Mouse (Mus musculus) kidney, postnatal 0 days (tissue): ENCODE results near the gene Padi1. TPM values are rescaled to one million over a fixed set of nuclear protein-coding genes. Genes with fewer than 3 reads are reported as not detected.

Source experiments
- ATAC-seq: fragments of 200-750 bp; cut with Nextera tagmentation; replicated peaks from 2 replicates; pipeline ENCODE4 v1.8.0; 2017; ENCODE audit warnings: low read depth, moderate number of reproducible peaks, moderate TSS enrichment, moderate library complexity; ENCODE audit not compliant: low FRiP score
- DNase-seq: peaks from one replicate; pipeline ENCODE4 v3.0.0-alpha.2; 2016; ENCODE audit warnings: low spot score
- H3K27ac ChIP-seq: fragments of 300-500 bp; sonication (generic); 2 replicates; pipeline ENCODE4 v1.5.1; 2014; ENCODE audit warnings: mild to moderate bottlenecking
- H3K27me3 ChIP-seq: fragments of 300-500 bp; sonication (generic); 2 replicates; pipeline ENCODE4 v1.6.1; 2014; ENCODE audit warnings: low read length, mixed read lengths; ENCODE audit not compliant: insufficient read depth
- H3K36me3 ChIP-seq: fragments of 300-500 bp; sonication (generic); 2 replicates; pipeline ENCODE4 v1.6.1; 2014; ENCODE audit warnings: low read length, mixed read lengths; ENCODE audit not compliant: insufficient read depth
- H3K4me1 ChIP-seq: fragments of 300-500 bp; sonication (generic); replicated peaks from 2 replicates; pipeline ENCODE4 v1.6.1; 2014; ENCODE audit warnings: antibody characterized with exemption, low read length, mixed read lengths; ENCODE audit not compliant: insufficient read depth
- H3K4me2 ChIP-seq: fragments of 300-500 bp; sonication (generic); 2 replicates; pipeline ENCODE4 v1.6.1; 2014; ENCODE audit warnings: mild to moderate bottlenecking, low read length, moderate library complexity, mixed read lengths
- H3K4me3 ChIP-seq: fragments of 300-500 bp; sonication (generic); replicated peaks from 2 replicates; pipeline ENCODE4 v1.5.1; 2014; ENCODE audit warnings: low read depth, low read length
- H3K9ac ChIP-seq: fragments of 300-500 bp; sonication (generic); 2 replicates; pipeline ENCODE4 v1.6.1; 2014; ENCODE audit warnings: low read depth, low read length
- H3K9me3 ChIP-seq: fragments of 300-500 bp; sonication (generic); replicated peaks from 2 replicates; pipeline ENCODE4 v1.6.1; 2016; ENCODE audit warnings: low read length, inconsistent platforms, mixed read lengths
- CTCF ChIP-seq: IDR thresholded peaks from 2 replicates; pipeline ENCODE4 v1.5.1; 2016; ENCODE audit warnings: antibody characterized with exemption, low read depth, mild to moderate bottlenecking, moderate library complexity
- WGBS: fragments of 180-500 bp; shearing (Covaris S2); extraction: QIAGEN DNeasy Blood & Tissue Kit; methylation state at CpG from one replicate; pipeline ENCODE4 v1.1.7; 2014; 5-methylcytosine and 5-hydroxymethylcytosine counted together
- polyA plus RNA-seq: library from polyadenylated mRNA; unstranded; fragments of >200 nt; fragmentation: Nextera tagmentation; extraction: Ambion mirVana; gene quantifications from 2 replicates; pipeline ENCODE4 v1.2.1, GENCODE M21; 2015

Padi1 gene
- polyA plus RNA-seq, 1 experiment from 2014 or later = 0.28 TPM

DNA sequence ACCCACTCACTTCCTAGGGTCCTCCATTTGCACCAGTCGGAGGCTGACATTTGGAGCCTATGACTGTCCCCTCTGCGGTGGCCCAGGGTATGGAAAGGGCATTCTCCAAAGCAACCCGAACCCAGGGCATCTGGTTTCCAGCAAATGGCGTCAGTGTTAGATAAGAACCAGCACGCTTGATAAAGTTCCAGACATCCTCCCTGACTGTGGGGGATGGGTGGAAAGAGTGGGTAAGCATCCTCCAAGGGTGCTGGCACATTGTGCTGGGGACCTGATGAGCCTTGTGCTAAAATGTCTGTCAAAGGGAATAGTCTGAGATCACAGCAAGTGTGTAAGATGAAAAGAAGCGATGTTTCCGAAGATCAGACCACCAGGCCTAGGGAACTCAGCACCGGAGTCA is 33.4 kb downstream of the Padi1 start:
- TF ChIP-seq CTCF = no peak
- no peak overlapping the region for H3K4me2 ChIP-seq
- no peak overlapping the region for H3K4me3 ChIP-seq
- ATAC-seq (no peak), DNase-seq (no peak)
- WGBS = 47% methylated on average over 8 of the region's 8 CpGs
- H3K27me3 ChIP-seq = no peaks in the 10 kb centered on the region
- no peak overlapping the region for H3K9ac ChIP-seq
- no peaks in the 10 kb centered on the region for H3K36me3 ChIP-seq
- H3K9me3 ChIP-seq = no peaks in the 10 kb centered on the region
- H3K4me1 ChIP-seq = 0 out of 2 replicates have a peak, but pooled peaks cover 7% of the 10 kb centered on the region
- H3K27ac ChIP-seq = no peak overlapping the region

DNA sequence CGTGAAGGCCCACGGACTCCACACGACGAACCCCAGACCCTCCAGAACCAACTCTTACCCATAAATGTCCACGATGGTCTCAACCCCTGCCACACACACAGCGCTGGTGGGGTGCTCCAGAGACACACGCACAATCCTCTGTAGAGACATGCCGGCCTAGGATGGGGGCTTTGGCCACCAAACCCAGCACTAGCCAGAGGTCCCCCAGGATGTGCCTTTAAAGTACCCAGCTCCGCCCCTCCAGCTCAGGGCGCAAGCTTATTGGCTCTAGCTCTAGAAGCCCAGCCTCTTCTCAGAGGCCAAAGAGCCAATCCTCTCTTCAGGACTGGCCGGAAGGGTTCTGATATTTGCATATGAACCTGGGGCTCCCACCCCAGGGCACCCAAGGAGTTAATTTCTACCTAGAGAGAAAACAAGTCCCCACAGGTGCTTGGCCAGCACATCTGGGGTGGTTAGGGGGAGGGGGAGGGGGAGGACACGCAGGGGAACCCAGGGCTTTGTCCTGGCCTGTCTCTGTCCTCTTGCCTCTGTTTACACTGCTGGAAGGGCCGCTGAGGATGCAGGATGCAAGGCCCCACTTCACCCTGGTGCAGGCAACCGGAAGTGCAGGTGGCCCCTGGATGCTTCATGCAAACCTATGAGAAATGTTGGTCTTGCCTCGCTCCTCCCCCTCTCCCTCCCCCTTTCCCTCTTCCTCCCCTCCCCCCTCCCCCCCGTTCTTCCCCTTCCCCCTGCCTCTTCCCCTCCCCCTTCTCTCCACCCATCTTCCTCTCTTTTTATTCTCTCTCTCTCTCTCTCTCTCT is 34.9 kb downstream of the Padi1 start, which contains the start of gene Padi3:
Gene Padi3 (minus strand): TSS at position 191 of the 803 bp plus-strand sequence.
- 76% methylated on average over 15 of the region's 16 CpGs for WGBS

DNA sequence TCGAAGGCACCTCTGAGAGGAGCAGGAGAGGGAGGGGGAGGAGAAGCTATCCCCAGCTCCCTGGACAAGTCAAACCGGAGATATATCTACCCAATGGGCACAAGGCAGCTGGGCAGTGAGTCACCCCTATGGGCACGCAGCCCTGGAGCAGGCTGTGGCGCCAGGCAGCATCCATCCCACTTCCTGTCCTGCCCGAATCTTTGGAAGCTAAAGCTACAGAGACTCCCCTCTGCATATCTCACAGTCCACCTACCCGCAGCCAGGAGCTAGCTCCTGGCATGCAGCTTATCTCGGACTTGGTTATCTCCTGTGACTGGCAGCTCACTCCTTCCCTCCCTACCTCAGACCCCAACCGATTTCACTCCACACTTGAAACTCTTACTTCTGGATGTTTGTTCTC is 36.5 kb downstream of the Padi1 start:
- ATAC-seq = no peak
- no peak overlapping the region for H3K27ac ChIP-seq
- H3K9ac ChIP-seq = no peak overlapping the region
- DNase-seq = no peak
- H3K36me3 ChIP-seq = no peaks in the 10 kb centered on the region
- no peak overlapping the region for H3K4me3 ChIP-seq
- H3K4me1 ChIP-seq = 0 out of 2 replicates have a peak, but pooled peaks cover 5% of the 10 kb centered on the region
- no peak for TF ChIP-seq CTCF
- no peak overlapping the region for H3K4me2 ChIP-seq
- WGBS = 65% methylated on average over 8 of the region's 8 CpGs
- H3K9me3 ChIP-seq = no peaks in the 10 kb centered on the region
- H3K27me3 ChIP-seq = no peaks in the 10 kb centered on the region

More for the DNA sequence above, 34.9 kb downstream of the Padi1 start, which contains the start of gene Padi3:
- ATAC-seq (no peak), DNase-seq (no peak)
- no peak within 1 kb of the TSS for H3K9ac ChIP-seq
- no peak within 1 kb of the TSS for H3K27ac ChIP-seq
- no peak within 1 kb of the TSS for H3K4me2 ChIP-seq
- no peak within 1 kb of the TSS for H3K4me3 ChIP-seq
- H3K9me3 ChIP-seq = no peaks in the 10 kb centered on the region
- 0 out of 2 replicates have a peak, but pooled peaks cover 7% of the 10 kb centered on the region for H3K4me1 ChIP-seq
- H3K36me3 ChIP-seq = no peaks in the 10 kb centered on the region
- H3K27me3 ChIP-seq = no peaks in the 10 kb centered on the region
- no peak for TF ChIP-seq CTCF

DNA sequence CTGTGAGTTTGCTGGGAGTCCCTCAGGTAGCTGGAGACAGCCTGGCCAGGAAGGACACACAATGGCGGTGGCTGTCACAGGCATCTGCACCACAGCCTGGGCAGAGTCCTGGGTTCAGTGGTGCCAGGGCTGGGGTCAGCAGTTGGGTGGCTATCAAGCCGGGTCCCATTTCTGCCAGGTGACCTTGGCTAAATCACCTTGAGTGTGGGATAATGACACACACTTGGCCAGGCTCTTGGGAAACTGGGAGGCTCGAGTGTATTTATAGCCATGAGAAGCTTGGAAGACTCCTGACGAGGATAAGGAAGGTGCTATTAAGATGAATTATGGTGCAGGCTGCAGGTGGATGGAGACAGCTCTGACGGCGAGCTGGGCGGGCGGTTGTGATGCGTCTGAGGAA is 41.0 kb downstream of the Padi1 start:
- H3K4me2 ChIP-seq = no peak overlapping the region
- H3K36me3 ChIP-seq = no peaks in the 10 kb centered on the region
- ATAC-seq (no peak), DNase-seq (no peak)
- H3K9ac ChIP-seq = no peak overlapping the region
- H3K27ac ChIP-seq = no peak overlapping the region
- no peaks in the 10 kb centered on the region for H3K4me1 ChIP-seq
- H3K27me3 ChIP-seq = no peaks in the 10 kb centered on the region
- no peak overlapping the region for H3K4me3 ChIP-seq
- no peaks in the 10 kb centered on the region for H3K9me3 ChIP-seq
- whole genome bisulfite sequencing = 40% methylated on average over 9 of the region's 9 CpGs
- no peak for TF ChIP-seq CTCF

DNA sequence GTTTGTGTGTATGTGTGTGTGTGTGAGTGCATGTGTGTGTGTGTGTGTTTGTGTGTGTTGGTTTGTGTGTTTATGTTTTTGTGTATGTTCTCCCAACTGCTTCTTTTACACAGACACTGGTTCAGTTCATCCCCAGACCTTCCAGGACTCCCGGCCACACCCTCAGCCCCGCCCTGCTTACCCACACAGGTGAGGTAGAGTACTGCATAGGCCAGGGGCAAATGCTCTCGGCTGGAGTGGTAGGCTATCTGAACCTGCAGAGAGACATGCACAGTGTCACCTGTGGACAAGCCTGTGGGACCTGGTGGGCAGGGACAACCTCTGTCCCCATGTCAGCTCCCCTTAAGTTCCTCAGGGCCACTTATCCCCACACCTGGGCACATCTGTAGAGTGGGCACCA is 44.2 kb downstream of the Padi1 start:
- no peak overlapping the region for H3K27ac ChIP-seq
- no peak overlapping the region for H3K9ac ChIP-seq
- TF ChIP-seq CTCF = no peak
- 71% methylated on average over 3 of the region's 3 CpGs for WGBS
- H3K9me3 ChIP-seq = no peaks in the 10 kb centered on the region
- ATAC-seq (no peak), DNase-seq (no peak)
- H3K4me3 ChIP-seq = no peak overlapping the region
- H3K4me2 ChIP-seq = no peak overlapping the region
- H3K36me3 ChIP-seq = no peaks in the 10 kb centered on the region
- H3K4me1 ChIP-seq = no peaks in the 10 kb centered on the region
- no peaks in the 10 kb centered on the region for H3K27me3 ChIP-seq

DNA sequence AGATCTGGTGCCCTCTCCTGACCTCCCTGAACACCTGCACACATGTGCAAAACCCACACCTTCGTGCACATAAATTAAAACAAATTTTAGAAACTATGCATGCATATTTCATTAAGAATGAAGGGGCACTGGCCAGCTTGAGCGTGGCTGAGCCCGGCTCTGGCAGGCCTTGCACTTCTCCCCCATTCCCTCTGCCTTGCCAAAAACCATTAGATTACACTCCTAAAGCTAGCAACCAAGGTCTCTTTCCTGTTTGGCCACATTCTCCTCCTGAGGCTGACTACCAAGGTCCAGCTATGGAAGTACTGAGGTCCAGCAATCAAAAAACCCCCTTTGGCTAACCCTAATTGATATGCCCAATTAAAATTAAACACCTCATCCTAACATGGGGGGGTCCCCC is 48.8 kb downstream of the Padi1 start:
- H3K4me1 ChIP-seq = no peaks in the 10 kb centered on the region
- no peak overlapping the region for H3K4me2 ChIP-seq
- ATAC-seq (no peak), DNase-seq (no peak)
- no peak for TF ChIP-seq CTCF
- H3K27ac ChIP-seq = no peak overlapping the region
- no peaks in the 10 kb centered on the region for H3K27me3 ChIP-seq
- no peak overlapping the region for H3K9ac ChIP-seq
- WGBS = 68% methylated on average over 3 of the region's 3 CpGs
- no peak overlapping the region for H3K4me3 ChIP-seq
- no peaks in the 10 kb centered on the region for H3K36me3 ChIP-seq
- no peaks in the 10 kb centered on the region for H3K9me3 ChIP-seq
